Mouse (Mus musculus): Measurements from ENCODE around the gene Ttk.

- TF ChIP-seq GATA1 (IDR thresholded peaks at IDR 0.05; ENCODE audit: borderline replicate concordance, low read length) (no peak), FLI1 (IDR thresholded peaks at IDR 0.05; ENCODE audit: low read length) (no peak)
These were observed 3.3 kb upstream of the Ttk start for GRCm38 (mm10) chr9:83831152-83831551.
